Mouse (Mus musculus): ENCODE results near the gene Foxn3.

Foxn3 gene

GRCm38 (mm10) chr12:99352583-99352982 lies 210.8 kb downstream of the Foxn3 start:
- DNase-seq (ENCODE audit: low spot score in 2 of 2): no peak

DNA sequence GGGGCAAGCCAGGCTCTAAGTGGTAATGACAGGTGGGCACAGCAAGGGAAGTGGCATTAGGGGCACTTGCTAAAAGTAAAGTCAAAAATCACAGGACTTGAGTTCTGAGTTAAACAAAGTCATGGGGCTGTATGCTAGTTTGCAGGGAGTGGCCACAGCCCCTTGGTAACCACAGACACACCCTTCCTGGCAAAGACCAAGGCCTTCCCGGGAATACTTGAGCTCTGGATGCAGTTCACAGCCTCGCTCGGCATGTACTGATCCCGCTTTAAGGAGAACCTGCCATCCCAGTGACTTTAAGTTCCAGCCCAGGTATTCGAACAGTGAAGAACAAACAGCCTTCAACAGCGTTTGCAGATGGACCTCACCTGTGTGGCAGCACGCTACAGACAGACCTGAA lies 211.2 kb downstream of the Foxn3 start:
- DNase-seq (ENCODE audit: low spot score in 2 of 2): no peak

- no peak for DNase-seq (ENCODE audit: low spot score in 2 of 2)
Measured at GRCm38 (mm10) chr12:99351731-99352130, 211.7 kb downstream of the Foxn3 start.

DNA sequence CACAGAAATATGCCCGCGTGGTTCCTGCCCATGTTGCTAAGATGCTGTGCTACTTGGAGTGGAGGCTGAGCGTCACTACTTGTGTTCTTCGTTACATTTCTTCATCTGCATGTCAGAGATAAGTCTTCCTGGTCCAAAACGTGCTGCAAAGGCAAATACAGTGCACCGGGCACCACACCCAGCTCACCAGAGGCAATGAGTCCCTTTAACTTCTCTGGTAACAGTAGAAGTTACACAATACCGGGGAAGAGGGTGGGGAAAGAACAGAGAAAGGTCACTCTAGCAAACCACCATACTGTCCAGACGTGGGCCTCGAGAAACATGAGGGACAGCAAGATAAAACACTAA lies 213.8 kb downstream of the Foxn3 start:
- no peak for DNase-seq (ENCODE audit: low spot score in 2 of 2)

GRCm38 (mm10) chr12:99348940-99349649 lies 214.3 kb downstream of the Foxn3 start:
- DNase-seq (ENCODE audit: low spot score in 2 of 2): no peak

GRCm38 (mm10) chr12:99347512-99347911 lies 215.9 kb downstream of the Foxn3 start:
- DNase-seq (ENCODE audit: low spot score in 2 of 2): no peak

- DNase-seq (ENCODE audit: low spot score in 2 of 2): no peak
Measured at GRCm38 (mm10) chr12:99346982-99347381, 216.4 kb downstream of the Foxn3 start.

DNA sequence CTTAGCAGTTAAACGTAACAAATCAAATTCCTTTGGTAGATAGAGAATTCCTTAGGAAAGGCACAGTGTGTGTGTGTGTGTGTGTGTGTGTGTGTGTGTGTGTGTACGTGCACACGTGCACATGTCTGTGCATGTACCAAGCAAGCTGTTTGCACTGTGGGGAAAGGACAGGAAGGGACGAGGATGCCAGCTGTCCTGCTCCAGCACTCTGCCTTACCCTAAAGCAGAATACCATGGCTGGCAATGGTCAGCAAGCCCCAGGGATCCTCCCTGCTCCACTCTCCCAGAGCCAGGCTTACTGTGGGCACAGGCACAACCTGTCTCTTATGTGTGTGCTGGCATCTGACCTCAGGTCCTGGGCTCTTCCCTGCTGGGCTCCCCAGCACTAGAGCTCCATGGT lies 218.1 kb downstream of the Foxn3 start:
- no peak for DNase-seq (ENCODE audit: low spot score in 2 of 2)

DNA sequence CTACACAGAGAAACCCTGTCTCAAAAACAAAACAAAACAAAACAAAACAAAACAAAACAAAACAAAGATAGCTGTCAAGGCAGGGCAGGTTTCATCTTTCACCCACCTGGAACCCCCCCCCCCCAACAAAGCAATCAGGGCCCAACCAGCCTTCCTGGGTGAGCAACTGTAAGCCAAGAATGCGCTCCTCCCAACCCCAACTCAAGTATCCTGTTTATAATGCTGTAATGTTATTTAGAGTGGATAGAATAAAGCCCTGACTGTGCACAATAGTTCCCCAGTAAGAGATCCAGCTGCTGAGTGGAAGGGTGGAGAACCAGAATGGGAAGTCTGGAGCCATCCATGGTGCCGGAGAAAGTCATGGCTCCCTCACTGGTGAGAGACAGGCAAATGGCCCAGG lies 220.0 kb downstream of the Foxn3 start:
- no peak for DNase-seq (ENCODE audit: low spot score in 2 of 2)

DNA sequence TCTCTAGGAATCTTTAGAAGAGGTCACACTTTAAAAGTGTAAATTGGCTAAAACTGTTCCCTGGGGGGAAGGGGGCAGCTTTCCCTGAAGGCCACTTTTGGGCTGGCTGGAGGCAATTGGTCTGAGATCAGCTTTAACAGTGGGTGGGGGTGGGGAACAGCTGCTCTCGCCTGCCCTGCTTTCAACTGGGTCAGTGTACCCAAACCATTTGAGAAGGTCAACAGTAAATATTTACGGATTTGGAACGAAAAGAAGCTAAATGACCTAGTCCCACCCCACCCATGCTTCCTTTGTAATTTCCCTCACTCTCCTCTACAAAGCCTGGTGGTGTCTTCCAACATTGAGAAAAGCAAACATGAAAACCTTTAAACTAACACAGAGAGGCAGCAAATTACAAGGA lies 221.2 kb downstream of the Foxn3 start:
- DNase-seq (ENCODE audit: low spot score in 2 of 2): no peak

DNA sequence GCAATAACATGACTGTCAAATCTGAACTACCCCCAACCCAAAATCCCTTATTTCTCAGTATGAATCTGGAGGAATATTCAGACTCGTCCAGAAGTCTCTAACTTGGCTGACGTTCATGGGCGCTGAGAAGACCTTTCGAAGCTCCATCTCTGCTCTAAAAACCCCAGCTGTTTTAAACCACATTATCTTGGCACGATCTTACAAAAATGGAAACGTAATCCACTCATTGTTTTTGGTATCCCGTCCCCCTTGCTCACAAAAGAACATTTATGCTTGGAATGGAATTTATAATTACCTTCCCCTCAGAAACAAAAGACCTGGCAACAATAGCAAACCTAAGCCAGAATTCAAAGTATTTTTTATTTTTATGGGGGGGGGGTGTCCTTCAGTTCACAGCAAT lies 221.6 kb downstream of the Foxn3 start:
- no peak for DNase-seq (ENCODE audit: low spot score in 2 of 2)

GRCm38 (mm10) chr12:99340418-99341182 lies 222.8 kb downstream of the Foxn3 start:
- no peak for DNase-seq (ENCODE audit: low spot score in 2 of 2)

- DNase-seq (ENCODE audit: low spot score in 2 of 2): peak; percentile 57 to 79
Measured at GRCm38 (mm10) chr12:99339640-99340325, 223.6 kb downstream of the Foxn3 start.

DNA sequence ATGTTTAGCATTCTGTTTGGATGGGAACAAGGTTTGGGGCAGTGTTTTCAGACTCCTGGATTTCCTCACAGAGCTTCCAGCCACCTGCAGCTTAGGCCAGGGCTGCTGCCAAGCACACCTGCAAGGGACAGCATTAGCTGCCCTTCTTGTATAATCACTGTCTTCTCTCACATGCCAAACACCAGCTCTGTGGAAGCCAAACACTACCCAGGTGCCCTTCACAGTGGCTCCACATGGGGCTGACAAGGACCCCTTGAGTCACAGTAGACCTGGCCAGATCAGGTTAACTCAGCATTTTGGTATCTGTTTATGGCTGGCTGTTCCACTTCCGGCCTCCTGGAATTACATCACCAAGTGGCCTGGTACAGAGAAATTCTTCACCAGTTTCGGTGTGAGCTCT lies 224.6 kb downstream of the Foxn3 start:
- no peak for DNase-seq (ENCODE audit: low spot score in 2 of 2)

DNA sequence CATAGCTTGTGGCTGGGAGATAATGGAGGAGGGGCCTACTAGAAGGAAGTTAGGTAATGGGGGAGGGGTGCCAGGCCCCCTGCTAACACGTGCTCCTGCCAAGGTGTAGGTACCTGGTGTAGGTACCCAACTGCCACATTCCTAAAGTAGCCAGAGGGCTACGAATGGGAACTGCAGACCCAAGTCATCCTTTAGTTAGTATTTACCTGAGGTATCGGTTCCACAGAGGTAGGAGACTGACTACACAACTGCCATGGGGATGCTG lies 226.3 kb downstream of the Foxn3 start:
- DNase-seq (ENCODE audit: low spot score in 2 of 2): no peak

- DNase-seq (ENCODE audit: low spot score in 2 of 2): no peak
Measured at GRCm38 (mm10) chr12:99336349-99337170, 226.8 kb downstream of the Foxn3 start.

DNA sequence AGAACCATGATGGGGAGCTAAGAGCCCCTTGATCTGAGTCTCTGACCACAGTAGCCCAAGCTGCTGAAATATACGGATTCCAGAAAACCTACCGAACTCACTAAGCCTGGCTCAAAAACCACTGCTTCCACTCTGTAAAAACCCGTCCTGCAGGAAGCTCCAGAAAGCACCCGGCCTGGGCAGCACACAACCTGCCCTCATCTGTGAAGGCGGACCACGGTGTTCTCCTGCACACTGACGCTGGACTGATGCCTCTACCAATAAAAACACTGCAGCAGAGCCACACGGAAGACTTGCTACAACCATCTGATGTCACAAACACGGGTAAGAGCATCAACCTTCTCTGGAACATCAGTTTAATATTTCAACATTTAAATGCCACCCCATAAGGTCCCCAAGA lies 227.8 kb downstream of the Foxn3 start:
- DNase-seq (ENCODE audit: low spot score in 2 of 2): no peak

GRCm38 (mm10) chr12:99334026-99334425 lies 229.4 kb downstream of the Foxn3 start:
- no peak for DNase-seq (ENCODE audit: low spot score in 2 of 2)

- no peak for DNase-seq (ENCODE audit: low spot score in 2 of 2)
Measured at GRCm38 (mm10) chr12:99333304-99333968, 229.9 kb downstream of the Foxn3 start.

DNA sequence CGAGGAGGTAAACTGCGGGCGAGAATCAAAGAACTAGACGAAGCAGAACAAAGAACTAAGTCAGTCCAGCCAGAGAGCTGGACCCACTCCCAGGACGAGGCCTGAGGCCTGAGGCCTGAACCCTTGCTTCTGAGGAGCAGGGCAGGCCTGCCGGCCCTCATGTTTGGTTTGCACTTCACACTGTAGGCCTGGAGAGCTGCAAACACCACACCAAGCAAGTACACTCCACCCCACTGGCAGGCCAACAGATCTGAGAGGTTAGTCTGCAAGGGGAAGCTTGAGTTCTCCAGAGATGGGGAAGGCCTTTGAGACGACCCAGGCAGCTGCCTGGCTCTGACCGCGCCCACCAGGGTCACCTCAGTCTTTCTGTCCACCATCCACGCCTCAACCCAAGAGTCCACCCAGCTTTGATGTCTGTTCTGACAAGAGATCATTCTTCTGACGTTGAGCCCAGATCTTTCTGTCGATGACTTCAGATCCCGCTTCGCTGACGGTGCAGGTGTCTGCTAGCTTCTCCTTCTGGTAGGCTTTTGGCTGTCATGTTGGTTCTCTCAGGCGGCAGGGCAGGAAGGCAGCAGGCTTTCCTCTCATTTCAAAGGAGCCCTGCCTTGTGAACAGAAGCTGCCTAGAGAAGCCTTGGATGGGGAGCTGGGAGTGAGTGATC lies 231.1 kb downstream of the Foxn3 start:
- DNase-seq (ENCODE audit: low spot score in 2 of 2): no peak

DNA sequence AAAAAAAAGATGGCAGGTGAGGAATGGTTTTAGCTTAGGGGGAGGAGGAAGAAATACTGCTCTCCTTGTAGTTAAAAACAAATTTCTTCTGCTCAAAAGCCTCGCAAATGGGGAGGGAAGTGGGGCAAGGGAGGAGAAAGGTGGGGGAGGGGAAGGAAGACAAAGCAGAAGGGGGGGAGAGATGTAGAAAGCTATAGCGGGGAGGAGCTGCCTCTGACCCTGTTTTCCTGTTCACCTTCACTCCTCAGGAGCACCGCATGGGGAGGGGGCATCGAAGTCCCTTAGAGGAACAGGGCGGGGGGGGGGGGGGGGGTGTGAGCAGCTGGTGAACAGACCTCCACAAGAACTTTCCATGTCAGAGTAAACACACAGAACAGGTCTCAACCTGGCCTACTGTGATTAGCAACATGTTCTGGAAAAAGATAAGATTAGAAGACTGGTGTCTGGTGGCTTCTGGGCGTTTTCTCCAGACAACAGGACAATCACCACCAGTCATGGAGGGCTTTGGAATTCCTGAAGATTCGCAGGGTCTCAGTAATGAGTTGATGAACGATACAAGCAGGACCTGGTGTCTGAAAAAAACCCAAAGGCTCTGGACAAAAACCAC lies 231.9 kb downstream of the Foxn3 start:
- no peak for DNase-seq (ENCODE audit: low spot score in 2 of 2)
